Mouse (Mus musculus) forebrain, embryonic 10.5 days (tissue): ENCODE results near the gene Iqce. TPM values are rescaled to one million over a fixed set of nuclear protein-coding genes. Genes with fewer than 3 reads are reported as not detected.

ENCODE experiments used
- DNase-seq: peaks from one replicate; pipeline ENCODE4 v3.0.0-alpha.2; 2017; ENCODE audit warnings: low spot score; ENCODE audit errors: extremely low spot score
- H3K27ac ChIP-seq: fragments of 300-500 bp; sonication (generic); 2 replicates; pipeline ENCODE4 v1.5.1; 2016; ENCODE audit warnings: mild to moderate bottlenecking
- H3K27me3 ChIP-seq: fragments of 300-500 bp; sonication (generic); 2 replicates; pipeline ENCODE4 v1.6.1; 2016; ENCODE audit warnings: mild to moderate bottlenecking; ENCODE audit not compliant: poor library complexity, severe bottlenecking
- H3K36me3 ChIP-seq: fragments of 300-500 bp; sonication (generic); replicated peaks from 2 replicates; pipeline ENCODE4 v1.6.1; 2016; ENCODE audit warnings: mild to moderate bottlenecking, moderate library complexity
- H3K4me1 ChIP-seq: fragments of 300-500 bp; sonication (generic); 2 replicates; pipeline ENCODE4 v1.6.1; 2016
- H3K4me3 ChIP-seq: fragments of 300-500 bp; sonication (generic); 2 replicates; pipeline ENCODE4 v1.5.1; 2016; ENCODE audit warnings: mild to moderate bottlenecking, moderate library complexity
- H3K9me3 ChIP-seq: fragments of 300-500 bp; sonication (generic); 2 replicates; pipeline ENCODE4 v1.6.1; 2016; ENCODE audit warnings: mild to moderate bottlenecking, moderate library complexity
- WGBS: fragments of 180-500 bp; shearing (Covaris S2); methylation state at CpG from one replicate; pipeline ENCODE4 v1.1.7; 2016; 5-methylcytosine and 5-hydroxymethylcytosine counted together
- polyA plus RNA-seq: library from polyadenylated mRNA; unstranded; fragments of >200 nt; fragmentation: Nextera tagmentation; extraction: Ambion mirVana; gene quantifications from 2 replicates; pipeline ENCODE4 v1.2.1, GENCODE M21; 2016

The Iqce gene
- polyA plus RNA-seq, 1 experiment from 2014 or later: 24.0 TPM

DNA sequence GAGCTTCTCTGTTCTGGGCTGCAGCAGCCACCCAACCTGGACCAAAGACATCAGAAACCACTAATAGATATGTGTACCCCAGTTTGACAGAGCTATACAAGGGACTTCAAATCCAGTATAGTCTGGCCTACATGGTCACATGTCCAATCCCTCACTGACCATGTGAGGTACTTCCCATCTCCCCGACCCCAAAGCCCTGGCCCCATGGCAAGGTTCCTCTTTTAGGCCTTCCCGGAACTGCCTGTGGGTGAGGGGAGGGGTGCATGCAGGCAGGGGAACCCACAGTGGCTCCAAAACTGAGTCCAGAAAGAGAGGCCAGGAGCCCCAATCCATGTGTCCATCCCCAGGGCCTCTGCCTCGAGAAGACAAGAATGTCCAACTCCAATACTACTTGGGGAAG is 60.1 kb downstream of the Iqce start:
- no peak for DNase-seq
- no peaks in the 10 kb centered on the region; the same call in none of the 2 replicates for H3K9me3 ChIP-seq
- peak overlapping the region; percentile 78 for H3K27ac ChIP-seq
- 82% methylated on average over 3 of the region's 3 CpGs for whole genome bisulfite sequencing
- H3K4me1 ChIP-seq: peaks cover 73% of the 10 kb centered on the region
- H3K27me3 ChIP-seq: no peaks in the 10 kb centered on the region
- H3K36me3 ChIP-seq: peaks cover 100% of the 10 kb centered on the region
- no peak overlapping the region for H3K4me3 ChIP-seq

DNA sequence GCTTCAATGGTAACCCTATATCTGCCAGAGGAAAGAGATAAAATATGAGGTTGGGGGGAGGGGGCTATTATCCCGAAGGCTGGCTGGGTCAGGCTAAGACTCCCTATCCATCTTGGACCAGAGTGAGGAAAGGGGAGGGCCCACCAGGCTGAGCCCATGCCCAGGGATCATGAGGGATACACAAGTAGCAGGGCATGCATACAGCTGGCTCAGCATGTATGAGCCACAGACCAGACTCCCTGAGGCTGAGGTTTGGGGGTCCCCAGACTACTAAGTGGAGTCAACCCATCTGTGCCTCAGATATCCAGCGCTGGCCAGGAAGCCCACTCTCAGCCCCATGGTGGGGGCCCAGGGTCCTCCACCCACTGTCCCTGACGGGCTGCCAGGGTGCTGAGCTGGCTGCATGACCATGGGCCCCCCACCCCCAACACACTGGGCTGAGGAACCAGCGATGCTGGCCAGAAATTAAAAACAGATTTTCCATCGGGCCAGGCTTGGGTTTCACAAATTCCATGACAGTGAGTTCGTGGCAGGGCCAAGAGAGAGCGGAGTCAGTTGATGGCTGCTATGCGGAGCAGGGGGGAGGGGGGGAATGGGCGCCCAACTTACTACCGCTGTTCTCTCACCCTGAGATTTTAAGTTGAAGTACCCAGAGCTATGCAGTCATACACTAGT is 60.8 kb downstream of the Iqce start:
- H3K27ac ChIP-seq: peak overlapping the region; percentile 78
- H3K36me3 ChIP-seq: peaks cover 100% of the 10 kb centered on the region
- no peaks in the 10 kb centered on the region for H3K27me3 ChIP-seq
- H3K4me1 ChIP-seq: peaks cover 69% of the 10 kb centered on the region
- H3K9me3 ChIP-seq: no peaks in the 10 kb centered on the region; the same call in none of the 2 replicates
- H3K4me3 ChIP-seq: peak overlapping the region; percentile 2; the same call in 1 of the 2 replicates
- 82% methylated on average over 10 of the region's 10 CpGs for WGBS
- DNase-seq: no peak

DNA sequence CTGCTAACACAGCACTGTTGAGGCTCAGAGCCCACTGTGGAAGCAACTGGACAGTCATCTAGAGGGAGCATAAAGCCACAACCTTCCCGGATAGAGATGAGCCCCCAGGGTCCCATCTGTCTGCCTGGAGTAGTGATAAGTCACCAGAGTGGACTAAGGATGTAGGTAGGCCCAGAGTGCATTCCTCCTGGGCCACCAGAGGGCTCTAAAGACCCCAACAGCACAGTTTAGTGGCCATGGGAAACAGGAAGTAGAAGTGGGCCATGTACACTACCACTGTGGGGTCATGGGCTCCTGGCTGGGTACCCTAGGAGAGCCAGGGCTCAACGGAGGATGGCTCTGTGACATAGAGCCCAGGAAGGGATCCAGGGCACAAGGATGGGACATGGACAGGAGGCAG is 61.4 kb downstream of the Iqce start:
- peak overlapping the region; percentile 78 for H3K27ac ChIP-seq
- WGBS: 89% methylated on average over 2 of the region's 2 CpGs

DNA sequence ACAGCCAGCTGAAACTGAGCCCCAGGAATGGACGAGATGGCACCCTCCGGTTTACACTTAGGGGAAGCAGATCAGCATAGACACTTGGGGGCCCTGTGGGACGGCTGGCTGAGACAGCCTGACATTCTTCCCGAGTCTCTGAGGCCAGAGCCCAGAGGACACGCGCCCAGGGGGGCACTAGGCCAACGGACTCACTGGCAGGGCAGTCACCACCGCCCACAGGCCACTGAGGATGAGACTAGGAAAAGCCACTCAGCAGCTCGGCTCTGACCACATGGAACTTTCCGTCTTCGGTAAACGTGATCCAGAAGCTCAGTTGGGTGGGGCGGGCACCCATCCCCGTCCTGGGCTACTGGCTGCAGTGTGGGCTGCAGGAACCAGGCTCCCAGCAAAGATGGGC is 62.3 kb downstream of the Iqce start:
- DNase-seq: no peak
- H3K4me1 ChIP-seq: peaks cover 54% of the 10 kb centered on the region
- no peak overlapping the region for H3K4me3 ChIP-seq
- no peaks in the 10 kb centered on the region; the same call in none of the 2 replicates for H3K9me3 ChIP-seq
- WGBS: 93% methylated on average over 14 of the region's 14 CpGs
- no peaks in the 10 kb centered on the region for H3K27me3 ChIP-seq
- peaks cover 100% of the 10 kb centered on the region for H3K36me3 ChIP-seq
- H3K27ac ChIP-seq: 0 out of 2 replicates have a peak overlapping the region, but pooled peaks have one; percentile 9

More for the DNA sequence above, 61.4 kb downstream of the Iqce start:
- no peaks in the 10 kb centered on the region; the same call in none of the 2 replicates for H3K9me3 ChIP-seq
- DNase-seq: no peak
- peaks cover 63% of the 10 kb centered on the region for H3K4me1 ChIP-seq
- H3K4me3 ChIP-seq: peak overlapping the region; percentile 2; the same call in 1 of the 2 replicates
- no peaks in the 10 kb centered on the region for H3K27me3 ChIP-seq
- peaks cover 100% of the 10 kb centered on the region for H3K36me3 ChIP-seq

DNA sequence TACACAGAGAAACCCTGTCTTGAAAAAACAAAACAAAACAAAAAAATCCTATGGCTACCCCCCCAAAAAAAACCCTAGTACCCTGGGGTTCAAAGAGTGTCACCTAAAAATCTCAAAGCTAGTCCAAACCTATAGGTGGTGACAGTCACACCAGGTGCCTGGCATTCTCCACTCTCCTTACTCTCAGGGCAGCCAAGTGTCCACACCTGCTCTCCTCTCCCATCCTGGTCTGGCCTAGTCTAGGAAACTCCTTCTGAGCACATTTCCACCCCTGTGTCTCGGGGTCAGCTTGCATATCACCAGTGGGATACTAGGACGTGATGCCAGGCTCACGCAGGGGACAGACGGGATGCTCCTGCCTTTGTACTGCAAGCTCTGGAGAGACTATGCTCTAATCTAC is 62.9 kb downstream of the Iqce start:
- no peak for DNase-seq
- H3K9me3 ChIP-seq: no peaks in the 10 kb centered on the region; the same call in 1 of the 2 replicates
- no peaks in the 10 kb centered on the region for H3K27me3 ChIP-seq
- peak overlapping the region; percentile 9; the same call in 1 of the 2 replicates for H3K27ac ChIP-seq
- H3K4me3 ChIP-seq: no peak overlapping the region
- peaks cover 51% of the 10 kb centered on the region for H3K4me1 ChIP-seq
- H3K36me3 ChIP-seq: peaks cover 100% of the 10 kb centered on the region
- 94% methylated on average over 4 of the region's 4 CpGs for WGBS

DNA sequence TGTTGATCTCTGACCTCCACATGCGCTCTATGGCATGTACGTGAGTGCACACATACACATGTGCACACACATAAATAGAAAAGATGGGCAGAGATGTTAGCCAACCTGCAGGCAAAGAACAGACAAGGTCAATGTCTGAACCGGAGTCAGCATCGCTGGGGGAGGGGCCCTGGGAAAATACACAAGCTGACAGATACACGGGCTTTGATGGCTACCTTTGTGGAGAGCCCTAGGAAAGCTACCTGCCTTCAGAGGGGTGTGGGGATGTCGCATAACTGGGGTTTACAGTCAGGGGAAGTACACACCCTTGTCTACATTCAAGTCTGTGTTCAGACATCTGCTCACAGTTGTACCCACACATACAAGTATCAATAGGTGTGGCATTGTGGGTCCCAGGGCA is 63.7 kb downstream of the Iqce start:
- Histone ChIP-seq H3K9me3 (no peaks in the 10 kb centered on the region; the same call in 1 of the 2 replicates), H3K36me3 (peaks cover 100% of the 10 kb centered on the region), H3K4me1 (peaks cover 46% of the 10 kb centered on the region), H3K27me3 (no peaks in the 10 kb centered on the region), H3K4me3 (no peak overlapping the region), H3K27ac (no peak overlapping the region)
- 94% methylated on average over 6 of the region's 6 CpGs for WGBS
- DNase-seq: no peak

DNA sequence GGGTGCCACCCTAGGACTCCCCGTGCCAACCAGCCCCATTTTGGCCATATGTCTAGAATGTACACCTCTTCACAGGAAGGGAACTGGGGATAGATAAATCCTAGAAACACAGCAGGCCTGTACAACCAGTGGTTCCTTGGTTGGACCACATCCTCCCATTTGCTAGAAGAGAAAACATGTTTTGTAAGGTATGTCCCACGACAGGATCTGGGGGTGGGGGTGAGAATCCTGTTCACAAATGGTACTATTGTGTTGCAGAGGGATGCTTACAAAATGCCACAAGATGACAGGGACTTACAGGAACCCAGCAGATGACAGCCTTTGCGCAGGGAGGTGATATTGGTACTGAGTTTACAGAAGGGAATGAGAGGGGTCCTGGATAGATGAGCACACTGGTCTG is 64.2 kb downstream of the Iqce start:
- WGBS: 92% methylated on average over 3 of the region's 3 CpGs
- H3K36me3 ChIP-seq: peaks cover 100% of the 10 kb centered on the region
- no peak overlapping the region for H3K4me3 ChIP-seq
- peaks cover 41% of the 10 kb centered on the region for H3K4me1 ChIP-seq
- no peaks in the 10 kb centered on the region for H3K27me3 ChIP-seq
- H3K9me3 ChIP-seq: no peaks in the 10 kb centered on the region; the same call in 1 of the 2 replicates
- DNase-seq: no peak
- H3K27ac ChIP-seq: no peak overlapping the region

DNA sequence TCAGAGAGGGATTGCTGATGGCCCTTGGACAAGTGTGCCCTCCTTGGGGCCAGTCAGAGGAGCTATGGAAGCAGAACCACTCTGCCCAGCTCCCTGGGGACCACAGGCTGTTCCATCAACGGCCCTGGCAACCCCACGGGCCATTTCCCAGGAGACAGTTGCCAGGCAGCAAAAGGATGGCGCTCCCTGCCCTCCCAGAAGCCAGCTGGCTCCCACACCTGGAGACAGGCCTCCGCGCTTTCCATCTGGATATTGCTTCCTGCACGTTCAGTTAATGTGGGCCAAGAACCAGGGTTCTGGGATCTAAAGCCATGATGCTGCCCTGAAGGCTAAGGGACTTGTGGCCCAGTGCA is 65.1 kb downstream of the Iqce start:
- Histone ChIP-seq H3K27me3 (no peaks in the 10 kb centered on the region), H3K9me3 (no peaks in the 10 kb centered on the region; the same call in 1 of the 2 replicates), H3K4me1 (peaks cover 32% of the 10 kb centered on the region), H3K4me3 (no peak overlapping the region), H3K36me3 (peaks cover 100% of the 10 kb centered on the region), H3K27ac (no peak overlapping the region)
- 94% methylated on average over 6 of the region's 6 CpGs for WGBS
- DNase-seq: no peak

DNA sequence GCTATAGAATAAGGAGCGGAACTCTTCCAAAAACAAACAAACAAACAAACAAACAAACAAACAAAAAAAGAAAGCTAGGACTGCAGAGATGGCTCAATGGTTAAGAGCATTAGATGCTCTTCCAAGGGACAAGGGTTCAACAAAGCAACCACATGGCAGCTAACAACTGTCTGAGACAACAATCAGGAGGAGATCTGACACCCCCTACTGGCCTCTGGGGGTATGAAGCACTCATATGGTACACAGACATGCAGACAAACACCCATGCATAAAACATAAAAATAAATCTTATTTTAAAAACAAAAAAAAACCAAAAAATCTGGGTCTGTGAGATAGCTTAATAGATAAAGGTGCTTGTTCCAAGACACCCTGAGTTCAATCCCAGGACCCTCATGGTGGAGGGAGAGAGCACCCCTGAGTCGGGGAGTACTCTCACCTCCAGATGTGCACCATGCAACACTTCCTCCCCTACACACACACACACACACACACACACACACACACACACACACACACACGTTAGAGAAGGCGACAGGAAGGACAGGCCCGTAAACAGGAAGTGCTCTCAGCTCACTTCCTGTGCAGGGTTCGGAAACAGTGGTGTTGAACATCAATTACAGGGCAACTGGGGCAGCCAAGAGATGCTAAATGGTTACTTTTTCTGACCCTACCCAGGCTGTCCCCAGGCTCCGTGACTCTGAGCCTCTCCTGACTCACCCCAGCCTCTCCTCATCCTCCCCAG is 65.7 kb downstream of the Iqce start:
- Histone ChIP-seq H3K36me3 (peaks cover 100% of the 10 kb centered on the region), H3K27me3 (no peaks in the 10 kb centered on the region), H3K4me3 (no peak overlapping the region), H3K4me1 (peaks cover 26% of the 10 kb centered on the region), H3K27ac (no peak overlapping the region), H3K9me3 (no peaks in the 10 kb centered on the region; the same call in 1 of the 2 replicates)
- DNase-seq: no peak
- WGBS: 95% methylated on average over 7 of the region's 7 CpGs

DNA sequence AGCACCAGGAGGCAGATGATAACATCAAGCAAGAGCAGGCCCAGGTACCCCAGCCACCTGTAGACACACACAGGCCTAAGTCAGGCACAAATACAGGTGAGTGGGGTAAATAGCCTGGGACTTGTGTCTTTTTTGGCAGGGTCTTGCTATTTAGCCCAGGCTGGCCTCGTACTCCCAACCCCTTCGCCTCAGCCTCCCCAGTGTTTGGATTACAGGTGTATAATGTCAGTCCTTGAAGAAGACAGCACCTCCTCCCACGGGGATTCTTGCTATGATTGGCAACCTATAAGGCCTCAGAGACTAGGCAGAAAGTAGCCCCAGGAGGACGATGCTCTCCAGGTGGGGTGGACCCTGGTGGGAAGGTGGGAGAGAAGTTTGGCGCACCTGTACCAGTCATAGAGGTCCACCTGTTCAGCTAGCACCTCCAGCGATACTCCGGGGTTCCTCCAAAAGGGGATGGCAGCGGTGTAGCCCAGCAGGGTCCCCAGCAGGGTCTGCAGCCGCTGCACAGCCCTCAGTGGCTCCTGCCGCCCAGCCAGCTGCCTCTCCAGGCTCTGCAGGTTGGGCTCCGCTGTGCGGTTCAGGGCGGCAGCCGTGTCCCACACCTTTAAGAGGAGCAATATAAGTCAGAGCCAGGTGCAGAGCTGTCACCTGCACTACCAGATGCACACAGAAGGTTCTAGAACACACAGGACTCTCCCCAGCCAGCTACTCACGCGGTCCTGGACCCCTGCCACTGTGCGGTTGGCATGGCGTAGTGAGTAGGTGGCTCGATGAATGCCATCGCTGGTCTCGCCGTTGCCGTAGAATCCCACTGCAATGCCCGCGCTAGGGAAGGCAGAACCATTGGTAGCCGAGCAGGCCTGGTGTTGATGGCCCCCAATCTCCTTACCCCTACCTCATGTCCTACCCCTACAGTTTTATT is 67.1 kb downstream of the Iqce start:
- H3K27ac ChIP-seq: 0 out of 2 replicates have a peak overlapping the region, but pooled peaks have one; percentile 32
- H3K27me3 ChIP-seq: no peaks in the 10 kb centered on the region
- peaks cover 14% of the 10 kb centered on the region for H3K4me1 ChIP-seq
- WGBS: 94% methylated on average over 26 of the region's 26 CpGs
- no peak overlapping the region for H3K4me3 ChIP-seq
- DNase-seq: no peak
- H3K9me3 ChIP-seq: no peaks in the 10 kb centered on the region; the same call in 1 of the 2 replicates
- peaks cover 100% of the 10 kb centered on the region for H3K36me3 ChIP-seq

DNA sequence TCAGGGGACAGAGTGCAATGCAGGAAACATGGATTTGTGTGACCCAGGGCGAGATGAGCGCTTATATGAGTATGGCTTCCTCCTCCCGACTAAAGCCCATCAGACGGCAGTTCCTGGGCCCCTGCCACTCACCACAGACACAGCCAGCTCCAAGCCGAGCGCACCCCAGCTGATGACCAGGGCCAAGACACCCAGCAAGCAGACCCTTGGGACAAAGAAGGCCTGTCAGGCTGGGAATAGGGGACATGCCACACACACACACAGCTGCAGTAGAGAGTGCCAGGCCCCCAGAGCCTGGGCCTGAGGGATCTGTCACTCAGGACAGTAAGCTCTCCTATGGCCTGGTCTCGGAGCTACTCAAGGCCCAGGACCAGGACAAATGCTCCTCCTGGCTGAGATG is 68.7 kb downstream of the Iqce start:
- WGBS: 92% methylated on average over 7 of the region's 7 CpGs
- H3K4me3 ChIP-seq: no peak overlapping the region
- H3K36me3 ChIP-seq: peaks cover 100% of the 10 kb centered on the region
- H3K27ac ChIP-seq: no peak overlapping the region
- H3K9me3 ChIP-seq: peaks cover 8% of the 10 kb centered on the region
- peaks cover 9% of the 10 kb centered on the region for H3K4me1 ChIP-seq
- no peak for DNase-seq
- no peaks in the 10 kb centered on the region for H3K27me3 ChIP-seq

DNA sequence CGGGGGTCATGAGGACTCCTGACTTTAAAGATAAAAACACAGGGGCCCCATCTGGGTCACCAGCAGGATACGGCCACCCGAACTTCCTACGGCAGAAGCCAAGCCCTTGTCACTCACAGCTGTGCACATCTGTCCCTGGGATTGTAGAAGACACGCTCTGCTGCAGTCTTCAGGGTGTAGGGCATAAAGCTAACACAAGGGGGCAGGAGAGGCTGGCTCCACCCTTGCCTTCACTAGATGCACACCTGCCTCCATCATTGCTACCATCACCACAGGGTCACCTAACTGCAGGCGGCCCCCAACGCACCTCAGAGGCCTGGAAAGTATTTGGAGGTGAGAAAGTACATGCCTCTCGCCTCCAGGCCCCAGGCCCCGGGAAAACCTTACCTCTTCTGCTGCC is 73.2 kb downstream of the Iqce start:
- H3K4me3 ChIP-seq: no peak overlapping the region
- H3K4me1 ChIP-seq: 0 out of 2 replicates have a peak, but pooled peaks cover 4% of the 10 kb centered on the region
- no peak overlapping the region for H3K27ac ChIP-seq
- H3K36me3 ChIP-seq: peaks cover 100% of the 10 kb centered on the region
- peaks cover 18% of the 10 kb centered on the region for H3K9me3 ChIP-seq
- 93% methylated on average over 9 of the region's 9 CpGs for WGBS
- H3K27me3 ChIP-seq: no peaks in the 10 kb centered on the region
- DNase-seq: no peak
